Mouse (Mus musculus): Measurements from ENCODE around the gene Akt1s1.

Akt1s1 gene

GRCm38 (mm10) chr7:44853596-44854355, 5.0 kb downstream of the Akt1s1 start:
- no peak for DNase-seq

- peak; percentile 87 for DNase-seq
These were observed 5.7 kb downstream of the Akt1s1 start for GRCm38 (mm10) chr7:44854356-44855031.

- peak; percentile 40 for DNase-seq
These were observed 6.2 kb downstream of the Akt1s1 start for GRCm38 (mm10) chr7:44855036-44855435.

GRCm38 (mm10) chr7:44856265-44856916, 7.6 kb downstream of the Akt1s1 start:
- DNase-seq = peak; percentile 55

GRCm38 (mm10) chr7:44857042-44857552, 8.3 kb downstream of the Akt1s1 start, which contains the start of gene Pnkp:
Pnkp (plus strand) TSS chr7:44857139.
- DNase-seq = peak; percentile 87

GRCm38 (mm10) chr7:44857905-44858304, 9.1 kb downstream of the Akt1s1 start:
- DNase-seq = no peak

- no peak for DNase-seq
These were observed 11.1 kb downstream of the Akt1s1 start for GRCm38 (mm10) chr7:44859896-44860295.

- peak; percentile 68 for DNase-seq
These were observed 12.0 kb downstream of the Akt1s1 start for GRCm38 (mm10) chr7:44860576-44861428.

- DNase-seq = no peak
These were observed 12.6 kb downstream of the Akt1s1 start for GRCm38 (mm10) chr7:44861429-44861816.

GRCm38 (mm10) chr7:44862434-44862833, 13.6 kb downstream of the Akt1s1 start:
- no peak for DNase-seq

GRCm38 (mm10) chr7:44863210-44863609, 14.4 kb downstream of the Akt1s1 start:
- DNase-seq = no peak

GRCm38 (mm10) chr7:44863982-44864494, 15.2 kb downstream of the Akt1s1 start:
- no peak for DNase-seq

- no peak for DNase-seq
These were observed 16.1 kb downstream of the Akt1s1 start for GRCm38 (mm10) chr7:44864595-44865542.

GRCm38 (mm10) chr7:44866276-44867009, 17.7 kb downstream of the Akt1s1 start:
- no peak for DNase-seq

- DNase-seq = no peak
These were observed 18.4 kb downstream of the Akt1s1 start for GRCm38 (mm10) chr7:44867010-44867702.

GRCm38 (mm10) chr7:44867802-44868201, 19.0 kb downstream of the Akt1s1 start:
- no peak for DNase-seq

GRCm38 (mm10) chr7:44868465-44868864, 19.7 kb downstream of the Akt1s1 start:
- DNase-seq = no peak

- peak; percentile 64 for DNase-seq
These were observed 20.3 kb downstream of the Akt1s1 start for GRCm38 (mm10) chr7:44868919-44869696.
